Mouse (Mus musculus): ENCODE measurements around the gene Ccdc91. TPM values are rescaled to one million over a fixed set of nuclear protein-coding genes. Genes with fewer than 3 reads are reported as not detected.

Ccdc91 gene
- 21.1 and 23.8 TPM in 2 replicates for polyA plus RNA-seq (2015; fragmentation: Nextera tagmentation; extraction: Ambion mirVana)

DNA sequence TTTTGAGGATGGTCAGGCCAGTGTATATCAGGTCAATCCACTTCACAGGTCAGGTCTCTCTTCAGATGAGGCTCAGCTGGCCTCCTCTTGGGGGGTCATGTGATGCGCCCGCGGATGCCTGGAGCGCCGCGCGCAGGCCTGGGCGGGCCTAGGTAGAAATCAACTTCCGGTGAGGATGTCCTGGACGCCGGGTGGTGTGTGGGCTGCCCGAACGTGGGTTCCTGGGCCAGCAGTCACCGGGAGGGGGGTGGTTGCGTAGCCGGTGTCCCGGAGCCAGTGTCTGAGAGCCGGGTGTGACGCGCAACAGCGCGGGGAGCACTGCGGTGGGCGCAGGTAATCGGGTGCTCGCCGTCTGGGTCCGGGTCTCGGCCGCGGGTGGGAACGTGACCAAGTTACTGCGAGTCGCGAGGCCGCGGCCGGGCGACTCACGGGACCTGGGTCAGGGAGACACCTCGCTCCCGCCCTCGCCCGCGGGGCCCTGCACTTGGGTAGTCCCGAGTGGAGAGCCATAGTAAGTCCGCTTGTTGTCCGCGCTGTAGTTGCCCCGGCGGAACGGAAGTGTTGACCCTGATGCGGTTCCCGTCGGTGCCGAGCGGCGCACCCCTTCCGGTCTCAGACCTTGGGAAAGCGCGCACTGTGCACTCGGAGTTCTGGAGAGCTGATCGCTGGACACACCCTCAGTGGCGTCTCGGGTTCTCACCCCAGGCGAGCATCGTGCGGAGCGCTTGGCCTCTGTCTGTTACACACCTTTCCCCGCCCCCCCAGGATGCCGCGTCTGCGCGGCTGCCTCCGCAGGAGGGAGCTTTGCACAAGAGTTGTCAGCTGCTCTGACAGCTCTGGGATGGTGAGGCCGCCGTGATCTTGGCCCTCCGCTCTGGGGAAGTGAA is at the start of gene Ccdc91:
Ccdc91 (plus strand) TSS at position 102 of the 887 bp plus-strand sequence.
- Histone ChIP-seq H3K4me3 (peak within 1 kb of the TSS; percentile 75), H3K27me3 (replicated peaks) (no peaks in the 10 kb centered on the region), H3K36me3 (no peaks in the 10 kb centered on the region), H3K4me2 (peak within 1 kb of the TSS; percentile 85), H3K9me3 (no peaks in the 10 kb centered on the region), H3K4me1 (peaks cover 9% of the 10 kb centered on the region), H3K9ac (peak within 1 kb of the TSS; percentile 88), H3K27ac (replicated peaks) (peak within 1 kb of the TSS; percentile 84)
- peak; percentile 83 for ATAC-seq (ENCODE audit: extremely low read depth, insufficient number of reproducible peaks, low FRiP score, low TSS enrichment)
- under 1% methylated on average over 78 of the region's 78 CpGs for WGBS

DNA sequence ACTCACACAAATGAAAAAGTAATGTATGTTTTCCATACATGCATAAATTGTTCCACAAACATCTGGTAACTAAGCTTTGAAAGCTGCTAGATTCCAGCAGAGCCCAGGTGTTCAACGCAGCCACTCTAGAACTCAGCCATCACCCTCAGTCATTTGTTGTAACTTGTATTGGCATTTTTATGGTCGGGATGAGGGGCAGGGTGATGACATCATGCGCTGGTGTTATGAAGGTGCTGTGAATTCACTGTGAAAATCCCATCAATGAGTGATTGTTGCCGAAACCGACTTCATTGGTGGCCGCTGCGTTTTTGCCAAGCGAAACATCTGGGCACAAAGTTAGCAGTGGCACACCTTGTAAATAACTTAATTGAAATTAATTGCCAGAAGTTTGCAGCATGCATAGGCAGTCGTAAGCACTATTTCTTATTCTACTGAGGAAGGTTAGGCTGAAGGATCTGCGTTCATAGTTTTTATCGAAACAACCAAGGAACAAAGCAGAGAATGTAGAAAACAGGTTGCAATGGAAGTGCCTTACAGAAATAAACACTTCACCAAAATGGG is 48.6 kb upstream of the Ccdc91 start:
- Histone ChIP-seq H3K4me3 (no peak overlapping the region), H3K4me2 (no peak overlapping the region), H3K9ac (no peak overlapping the region), H3K4me1 (no peaks in the 10 kb centered on the region), H3K36me3 (no peaks in the 10 kb centered on the region), H3K27me3 (replicated peaks) (no peaks in the 10 kb centered on the region), H3K9me3 (no peaks in the 10 kb centered on the region), H3K27ac (replicated peaks) (no peak overlapping the region)
- ATAC-seq (ENCODE audit: extremely low read depth, insufficient number of reproducible peaks, low FRiP score, low TSS enrichment) = no peak
- 81% methylated on average over 11 of the region's 11 CpGs for WGBS

DNA sequence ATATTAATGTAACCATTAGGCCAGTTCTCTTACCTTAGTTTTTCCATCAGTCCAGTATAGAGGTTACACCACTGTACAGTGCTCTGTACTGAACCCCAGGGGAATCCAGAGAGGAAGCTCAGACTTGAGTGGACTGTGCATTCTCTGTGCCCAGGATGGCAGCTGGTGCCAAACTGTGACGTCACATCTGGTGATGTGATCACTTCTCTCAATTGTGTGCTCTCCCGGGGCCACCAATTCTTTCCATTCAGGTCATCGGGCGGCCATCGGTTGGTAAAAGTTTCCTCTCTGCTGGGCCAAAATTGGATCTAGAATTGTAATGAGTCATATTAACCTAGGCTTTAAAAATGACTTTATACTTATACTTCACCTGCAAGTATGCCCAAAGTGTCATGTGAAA is 19.9 kb upstream of the Ccdc91 start:
- H3K9ac ChIP-seq = no peak overlapping the region
- H3K4me1 ChIP-seq = no peaks in the 10 kb centered on the region
- no peak for ATAC-seq (ENCODE audit: extremely low read depth, insufficient number of reproducible peaks, low FRiP score, low TSS enrichment)
- no peak overlapping the region for H3K4me3 ChIP-seq
- no peaks in the 10 kb centered on the region for H3K27me3 ChIP-seq (replicated peaks)
- no peaks in the 10 kb centered on the region for H3K36me3 ChIP-seq
- no peak overlapping the region for H3K27ac ChIP-seq (replicated peaks)
- 0 out of 2 replicates have a peak, but pooled peaks cover 6% of the 10 kb centered on the region for H3K9me3 ChIP-seq
- no peak overlapping the region for H3K4me2 ChIP-seq
- WGBS = 75% methylated on average over 5 of the region's 5 CpGs

DNA sequence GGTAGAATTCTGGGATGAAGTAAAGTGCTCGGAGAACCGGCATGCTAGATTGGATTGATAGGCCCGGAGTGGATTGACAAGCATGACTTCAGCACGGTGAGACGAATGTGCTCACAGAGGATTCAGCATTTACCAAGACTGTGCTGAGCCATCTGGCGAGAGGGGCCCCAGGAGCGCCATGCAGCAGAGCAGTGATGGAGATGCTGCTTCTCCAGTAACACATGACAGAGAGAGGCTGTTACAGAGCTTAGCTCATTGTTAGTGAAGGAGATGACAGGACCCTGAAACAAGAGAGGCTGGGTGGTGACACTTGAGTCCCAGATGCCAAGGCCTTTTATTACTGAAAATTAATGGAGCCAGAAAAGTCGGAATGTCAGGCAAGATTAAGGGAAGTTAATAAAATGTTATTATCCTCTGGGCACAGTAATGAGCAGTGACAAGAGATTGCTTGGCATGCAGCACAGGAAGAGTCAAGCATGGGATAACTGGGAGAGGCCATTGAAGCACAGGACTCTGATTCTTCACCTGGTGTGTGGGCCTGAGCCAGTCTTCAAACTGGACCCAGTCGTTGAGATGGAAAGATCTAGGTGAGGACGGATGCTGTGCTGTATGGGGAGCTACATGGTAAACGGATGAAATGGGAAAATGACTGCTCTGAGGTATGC is 16.9 kb upstream of the Ccdc91 start:
- no peaks in the 10 kb centered on the region for H3K9me3 ChIP-seq
- no peak for ATAC-seq (ENCODE audit: extremely low read depth, insufficient number of reproducible peaks, low FRiP score, low TSS enrichment)
- no peaks in the 10 kb centered on the region for H3K36me3 ChIP-seq
- H3K9ac ChIP-seq = no peak overlapping the region
- H3K4me3 ChIP-seq = no peak overlapping the region
- H3K4me2 ChIP-seq = no peak overlapping the region
- no peaks in the 10 kb centered on the region for H3K4me1 ChIP-seq
- no peak overlapping the region for H3K27ac ChIP-seq (replicated peaks)
- 69% methylated on average over 11 of the region's 11 CpGs for WGBS
- H3K27me3 ChIP-seq (replicated peaks) = no peaks in the 10 kb centered on the region

DNA sequence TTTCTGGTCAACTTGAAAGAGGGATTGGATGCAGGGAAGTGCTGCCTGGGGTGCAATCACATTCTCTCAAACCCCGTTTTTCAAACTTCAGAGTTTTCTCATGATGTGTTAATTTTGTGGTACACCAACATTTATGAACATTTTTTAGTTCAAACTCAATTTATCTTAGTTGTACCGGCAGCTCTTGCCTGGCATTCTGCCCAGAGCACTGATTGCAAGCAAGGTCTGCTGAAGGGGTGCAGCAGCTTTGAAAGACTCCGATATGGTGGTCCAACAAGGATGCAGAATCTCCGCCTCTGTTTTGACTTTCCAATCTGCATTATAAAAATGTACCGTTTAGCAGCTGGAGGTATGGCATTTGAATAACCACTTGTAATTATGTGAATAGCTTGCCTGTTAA is 5.6 kb upstream of the Ccdc91 start:
- Histone ChIP-seq H3K4me1 (peaks cover 6% of the 10 kb centered on the region; the same call in 1 of the 2 replicates), H3K27me3 (replicated peaks) (no peaks in the 10 kb centered on the region), H3K27ac (replicated peaks) (no peak overlapping the region), H3K36me3 (no peaks in the 10 kb centered on the region), H3K4me3 (no peak overlapping the region), H3K9ac (no peak overlapping the region), H3K4me2 (no peak overlapping the region), H3K9me3 (no peaks in the 10 kb centered on the region)
- 27% methylated on average over 5 of the region's 5 CpGs for WGBS
- no peak for ATAC-seq (ENCODE audit: extremely low read depth, insufficient number of reproducible peaks, low FRiP score, low TSS enrichment)

DNA sequence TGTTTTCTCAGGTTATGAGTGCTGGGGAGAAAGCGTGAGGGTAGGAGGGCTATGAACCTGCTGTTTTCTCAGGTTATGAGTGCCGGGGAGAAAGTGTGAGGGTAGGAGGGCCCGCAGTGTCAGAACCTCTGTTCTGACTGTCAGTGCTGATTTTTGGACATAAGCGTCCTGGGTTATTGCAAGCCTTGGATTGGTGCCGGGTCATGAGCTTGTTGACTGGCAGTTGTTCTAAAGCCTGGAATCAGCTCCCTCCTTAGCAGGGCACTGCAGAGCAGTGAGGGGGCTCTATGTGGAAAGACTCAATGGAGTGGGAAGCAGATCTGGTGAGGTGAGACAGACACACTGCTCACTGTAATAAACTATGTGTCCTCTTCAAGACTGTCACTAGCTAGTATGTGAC is 5.5 kb downstream of the Ccdc91 start:
- Histone ChIP-seq H3K27ac (replicated peaks) (no peak overlapping the region), H3K4me3 (no peak overlapping the region), H3K4me1 (peaks cover 5% of the 10 kb centered on the region), H3K27me3 (replicated peaks) (no peaks in the 10 kb centered on the region), H3K36me3 (no peaks in the 10 kb centered on the region), H3K9ac (no peak overlapping the region), H3K9me3 (no peaks in the 10 kb centered on the region), H3K4me2 (no peak overlapping the region)
- ATAC-seq (ENCODE audit: extremely low read depth, insufficient number of reproducible peaks, low FRiP score, low TSS enrichment) = no peak
- 80% methylated on average over 5 of the region's 5 CpGs for WGBS

DNA sequence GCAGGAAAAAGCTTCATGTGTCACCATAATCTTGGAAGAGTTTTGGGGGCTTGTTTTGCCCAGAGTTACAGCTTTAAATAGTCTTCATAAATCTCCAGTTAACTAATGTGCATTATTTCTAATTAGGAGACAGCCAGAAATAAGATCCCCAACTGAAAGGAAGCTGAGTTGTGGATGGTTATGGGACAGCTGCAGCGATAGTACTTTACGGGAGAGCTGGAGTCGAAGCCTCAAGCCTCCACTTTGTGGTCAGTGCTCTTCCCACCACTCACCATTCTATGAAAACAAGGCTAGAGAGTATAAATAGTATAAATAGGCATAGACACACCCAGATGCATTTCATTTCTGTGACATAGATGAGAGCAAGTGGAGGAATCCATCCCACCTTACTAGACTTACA is 14.5 kb downstream of the Ccdc91 start:
- WGBS = 88% methylated on average over 3 of the region's 3 CpGs
- no peak overlapping the region for H3K4me3 ChIP-seq
- H3K27me3 ChIP-seq (replicated peaks) = no peaks in the 10 kb centered on the region
- no peaks in the 10 kb centered on the region for H3K9me3 ChIP-seq
- no peak overlapping the region for H3K4me2 ChIP-seq
- H3K9ac ChIP-seq = no peak overlapping the region
- ATAC-seq (ENCODE audit: extremely low read depth, insufficient number of reproducible peaks, low FRiP score, low TSS enrichment) = no peak
- H3K4me1 ChIP-seq = no peaks in the 10 kb centered on the region
- no peak overlapping the region for H3K27ac ChIP-seq (replicated peaks)
- H3K36me3 ChIP-seq = peaks cover 8% of the 10 kb centered on the region; the same call in 1 of the 2 replicates

DNA sequence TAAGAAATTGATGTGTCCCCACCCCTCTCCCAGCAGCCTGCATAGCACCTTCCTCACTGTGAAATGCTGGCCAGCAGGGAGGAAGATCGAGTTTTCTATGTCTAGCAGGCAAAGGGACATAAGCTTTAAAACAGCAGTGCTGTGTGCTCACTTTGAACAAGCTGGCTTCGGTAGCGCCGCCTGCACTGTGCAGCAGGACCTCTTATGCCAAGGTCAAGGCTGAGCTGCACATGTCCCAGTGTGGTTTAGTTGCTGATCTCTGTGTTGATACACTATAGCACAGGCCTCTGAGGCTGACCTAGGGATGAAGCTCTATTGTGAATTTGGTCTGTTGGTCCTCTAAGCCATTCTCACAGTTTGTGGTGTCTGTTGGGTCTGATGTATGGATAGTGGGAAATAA is 16.9 kb downstream of the Ccdc91 start:
- H3K4me3 ChIP-seq = no peak overlapping the region
- no peaks in the 10 kb centered on the region for H3K9me3 ChIP-seq
- no peak overlapping the region for H3K9ac ChIP-seq
- H3K4me1 ChIP-seq = no peaks in the 10 kb centered on the region
- H3K4me2 ChIP-seq = no peak overlapping the region
- peaks cover 8% of the 10 kb centered on the region; the same call in 1 of the 2 replicates for H3K36me3 ChIP-seq
- ATAC-seq (ENCODE audit: extremely low read depth, insufficient number of reproducible peaks, low FRiP score, low TSS enrichment) = no peak
- WGBS = 88% methylated on average over 4 of the region's 4 CpGs
- no peaks in the 10 kb centered on the region for H3K27me3 ChIP-seq (replicated peaks)
- H3K27ac ChIP-seq (replicated peaks) = no peak overlapping the region

DNA sequence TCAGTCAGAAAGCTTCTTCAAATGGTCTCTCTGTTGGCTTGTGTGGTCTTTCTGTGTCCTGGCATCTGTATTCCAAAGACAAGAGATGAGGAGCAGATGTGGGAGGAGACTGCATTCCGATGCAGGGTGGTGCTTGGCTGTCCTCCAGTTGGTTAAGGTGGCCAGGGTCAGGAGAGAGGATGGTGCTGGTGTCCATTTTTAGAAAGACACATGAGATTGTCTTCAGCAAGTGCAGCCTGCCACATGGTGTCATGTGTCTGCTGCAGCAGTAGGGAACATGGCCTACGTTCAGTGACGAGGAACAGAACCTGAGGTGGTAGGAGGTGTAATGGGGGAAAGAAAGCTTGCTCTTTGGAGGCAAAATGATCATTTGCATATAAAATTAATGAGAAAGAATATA is 25.8 kb downstream of the Ccdc91 start:
- Histone ChIP-seq H3K4me1 (peaks cover 16% of the 10 kb centered on the region), H3K4me2 (no peak overlapping the region), H3K27ac (replicated peaks) (no peak overlapping the region), H3K9me3 (no peaks in the 10 kb centered on the region), H3K4me3 (no peak overlapping the region), H3K27me3 (replicated peaks) (no peaks in the 10 kb centered on the region), H3K9ac (no peak overlapping the region), H3K36me3 (no peaks in the 10 kb centered on the region)
- WGBS = 45% methylated on average over 3 of the region's 3 CpGs
- ATAC-seq (ENCODE audit: extremely low read depth, insufficient number of reproducible peaks, low FRiP score, low TSS enrichment) = no peak

DNA sequence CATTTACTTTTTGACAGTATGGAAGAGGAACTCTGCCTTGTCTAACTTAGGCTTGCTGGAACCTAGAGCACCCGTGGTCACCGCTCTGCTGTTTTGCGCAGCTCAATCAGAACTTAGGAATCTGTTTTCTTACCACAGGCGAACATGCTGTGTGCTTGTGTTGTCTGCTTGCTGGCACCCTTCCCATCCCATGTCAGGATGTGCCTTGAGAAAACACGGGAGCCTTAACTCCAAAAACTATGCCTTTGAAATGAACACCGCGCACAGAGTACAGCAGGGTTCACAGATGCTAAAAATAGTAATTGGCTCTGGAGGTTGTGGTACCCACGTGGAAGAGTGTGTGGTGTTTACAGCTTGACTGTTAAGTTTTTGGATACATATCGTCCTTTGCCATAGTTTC is 30.4 kb downstream of the Ccdc91 start:
- H3K27ac ChIP-seq (replicated peaks) = peak overlapping the region; percentile 43
- peaks cover 28% of the 10 kb centered on the region for H3K4me1 ChIP-seq
- H3K27me3 ChIP-seq (replicated peaks) = no peaks in the 10 kb centered on the region
- H3K9me3 ChIP-seq = no peaks in the 10 kb centered on the region
- no peaks in the 10 kb centered on the region for H3K36me3 ChIP-seq
- H3K4me3 ChIP-seq = peak overlapping the region; percentile 27
- 19% methylated on average over 9 of the region's 9 CpGs for WGBS
- peak overlapping the region; percentile 61 for H3K4me2 ChIP-seq
- peak overlapping the region; percentile 48; the same call in 1 of the 2 replicates for H3K9ac ChIP-seq
- ATAC-seq (ENCODE audit: extremely low read depth, insufficient number of reproducible peaks, low FRiP score, low TSS enrichment) = no peak

DNA sequence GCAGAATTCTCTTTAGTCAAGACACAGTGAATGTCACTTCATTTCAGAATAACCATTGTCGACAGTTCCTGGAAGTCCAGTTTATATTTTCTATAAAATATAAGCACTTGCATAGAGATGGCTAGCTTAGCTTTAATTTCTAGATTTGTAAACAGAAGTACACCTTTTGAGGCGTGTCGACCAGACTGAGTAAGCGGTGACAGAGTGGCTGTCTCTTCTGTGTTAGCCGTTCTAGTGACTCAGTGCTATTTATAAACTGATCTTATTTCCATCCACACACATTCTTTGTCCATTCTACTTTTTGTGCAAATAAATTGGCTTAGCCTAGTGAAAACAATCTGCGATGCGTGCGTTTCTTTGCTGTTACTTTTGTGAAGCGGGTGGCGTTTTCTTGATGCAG is 30.9 kb downstream of the Ccdc91 start:
- Histone ChIP-seq H3K4me2 (peak overlapping the region; percentile 61), H3K27ac (replicated peaks) (peak overlapping the region; percentile 43)
- WGBS = 56% methylated on average over 10 of the region's 10 CpGs

More for the DNA sequence above, 30.9 kb downstream of the Ccdc91 start:
- Histone ChIP-seq H3K27me3 (replicated peaks) (no peaks in the 10 kb centered on the region), H3K36me3 (no peaks in the 10 kb centered on the region), H3K9ac (0 out of 2 replicates have a peak overlapping the region, but pooled peaks have one; percentile 0), H3K4me1 (peaks cover 25% of the 10 kb centered on the region), H3K9me3 (no peaks in the 10 kb centered on the region), H3K4me3 (peak overlapping the region; percentile 27; the same call in 1 of the 2 replicates)
- ATAC-seq (ENCODE audit: extremely low read depth, insufficient number of reproducible peaks, low FRiP score, low TSS enrichment) = no peak

All from heart, embryonic 13.5 days (tissue).